ENCODE assay signal across 20 mouse cellular contexts in genomic region chr13:108163912-108164311, GRCm38 (mm10). TPM values are rescaled to one million over a fixed set of nuclear protein-coding genes. Genes with fewer than 3 reads are reported as not detected.
A peak's percentile ranks its signal among the peaks of the same experiment; 100 is the strongest.
DNase-seq lines count a peak whose midpoint lies in the region; ATAC-seq lines count a peak whose summit lies in the region.
"Had no signal": no experiment of that assay in that cellular context is flagged by ENCODE, and none has a peak within 500 bp of the region (broad histone marks: within the 10 kb centered on the region; RNA-seq: fewer than 3 reads in every experiment).

No protein-coding gene starts in this region.

- intact Hi-C loops in left cerebral cortex, postnatal 4 days (cut with DNase I): no loop called here
- intact Hi-C loops in left cerebral cortex, postnatal 10 days (cut with DNase I): no loop called here

- peak; percentile 73 for DNase-seq in left cerebral cortex, postnatal 4 days
- no peak for DNase-seq in left cerebral cortex, postnatal 10 days (ENCODE audit: extremely low spot score in 1 of 2, low spot score in 2 of 2)
- DNase-seq in cerebellum, adult 11 months: peak; percentile 89
- peak; percentile 91 for DNase-seq in cerebellum, adult 8-10 months
- peak; percentile 95 to 96 for DNase-seq in cerebellum, postnatal 25 days
- no peak for DNase-seq in right cerebral cortex, adult 2 months (ENCODE audit: low spot score in 2 of 2)
- DNase-seq in frontal cortex, postnatal 14 days (ENCODE audit: low spot score in 2 of 2): no peak
- DNase-seq: adrenal gland, postnatal 36 days; B cell, adult 2 months; embryo, embryonic 11 days; gastrocnemius, postnatal 14 days; kidney, adult 8-10 months; kidney, postnatal 4 days; liver, embryonic 13.5 days; lung, adult 2 months; lung, postnatal 10 days; right cerebral cortex, postnatal 4 days had no signal

- ATAC-seq in erythroblast, adult 5-6 weeks (replicated peaks; ENCODE audit: low FRiP score, poor library complexity, severe bottlenecking): no peak
- ATAC-seq: intestine, embryonic 16.5 days; midbrain, embryonic 13.5 days had no signal

RNA-seq across cellular contexts. Expression of gene Ercc8, which starts 5.4 kb away (rescaled TPM):
- 10 to 100 TPM; 39.6 to 40.5 TPM for total RNA-seq in left cerebral cortex, postnatal 4 days (2021)
- 10 to 100 TPM; 27.3 to 29.9 TPM for total RNA-seq in left cerebral cortex, postnatal 10 days (2021)
- 0.77 and 2.1 TPM in 2 replicates for total RNA-seq in erythroblast, adult 5-6 weeks (2015; ENCODE audit: low replicate concordance)
- total RNA-seq in erythroblast, adult 5-6 weeks (2017; ENCODE audit: low replicate concordance): 2.3 and 3.6 TPM in 2 replicates

RNA-seq across cellular contexts. Expression of gene Ndufaf2, which starts 5.5 kb away (rescaled TPM):
- total RNA-seq in left cerebral cortex, postnatal 4 days (2021): 10 to 100 TPM; 30.5 to 30.9 TPM
- 10 to 100 TPM; 23.5 to 24.7 TPM for total RNA-seq in left cerebral cortex, postnatal 10 days (2021)
- total RNA-seq in erythroblast, adult 5-6 weeks (2015; ENCODE audit: low replicate concordance): 13.8 and 24.7 TPM in 2 replicates
- 6.0 and 13.5 TPM in 2 replicates for total RNA-seq in erythroblast, adult 5-6 weeks (2017; ENCODE audit: low replicate concordance)

RNA-seq across cellular contexts. Expression of gene Elovl7, which starts 50.3 kb away (rescaled TPM):
- total RNA-seq in left cerebral cortex, postnatal 4 days (2021): 1 to 10 TPM; 2.7 to 3.5 TPM
- total RNA-seq in left cerebral cortex, postnatal 10 days (2021): 1 to 10 TPM; 4.6 to 5.9 TPM
- 1.0 and 4.0 TPM in 2 replicates for total RNA-seq in erythroblast, adult 5-6 weeks (2015; ENCODE audit: low replicate concordance)
- total RNA-seq in erythroblast, adult 5-6 weeks (2017; ENCODE audit: low replicate concordance): not detected in 2 replicates

Comparison
In these comparisons a context has a peak if more than half of its experiments do, and no peak if none do; other contexts are left out.
1. DNase-seq: peak in left cerebral cortex, postnatal 4 days (single experiment), cerebellum, adult 11 months (single experiment), cerebellum, adult 8-10 months (single experiment) and cerebellum, postnatal 25 days (2 of 2); none in left cerebral cortex, postnatal 10 days (0 of 2), right cerebral cortex, adult 2 months (0 of 2) and frontal cortex, postnatal 14 days (0 of 2).
2. RNA of gene Ercc8, which starts 5.4 kb away (total RNA-seq): 39.6 to 40.5 TPM in left cerebral cortex, postnatal 4 days and 27.3 to 29.9 TPM in left cerebral cortex, postnatal 10 days; 0.77 to 3.6 TPM in erythroblast, adult 5-6 weeks; every median in the first group is over 4 times any median in the second.